Mouse (Mus musculus) hindbrain, embryonic 14.5 days (tissue): ENCODE measurements at regions not wholly inside any gene's neighbourhood (a gene's known extent, or its start where the extent isn't known, plus 50 kb on each side); places are given as distances from the start of the nearest gene placed in this dataset.

Experiments used
- ATAC-seq: fragments of 200-750 bp; cut with Nextera tagmentation; 2 replicates; pipeline ENCODE4 v1.8.0; 2017; ENCODE audit warnings: moderate number of reproducible peaks, mild to moderate bottlenecking, moderate TSS enrichment, moderate library complexity; ENCODE audit not compliant: low FRiP score
- DNase-seq: peaks from one replicate; pipeline ENCODE4 v3.0.0-alpha.2; 2015; ENCODE audit warnings: low spot score
- H3K27ac ChIP-seq: fragments of 300-500 bp; sonication (generic); 2 replicates; pipeline ENCODE4 v1.5.1; 2014; ENCODE audit warnings: mild to moderate bottlenecking, moderate library complexity
- H3K27me3 ChIP-seq: fragments of 300-500 bp; sonication (generic); 2 replicates; pipeline ENCODE4 v1.6.1; 2014; ENCODE audit warnings: mild to moderate bottlenecking, low read length, mixed read lengths; ENCODE audit not compliant: control insufficient read depth, insufficient read depth
- H3K36me3 ChIP-seq: fragments of 300-500 bp; sonication (generic); replicated peaks from 2 replicates; pipeline ENCODE4 v1.6.1; 2014; ENCODE audit not compliant: control insufficient read depth, insufficient read depth
- H3K4me1 ChIP-seq: fragments of 300-500 bp; sonication (generic); replicated peaks from 2 replicates; pipeline ENCODE4 v1.6.1; 2014; ENCODE audit warnings: antibody characterized with exemption, low read length, mixed read lengths; ENCODE audit not compliant: control insufficient read depth, insufficient read depth
- H3K4me2 ChIP-seq: fragments of 300-500 bp; sonication (generic); replicated peaks from 2 replicates; pipeline ENCODE4 v1.6.1; 2014; ENCODE audit warnings: mild to moderate bottlenecking, moderate library complexity
- H3K4me3 ChIP-seq: fragments of 300-500 bp; sonication (generic); replicated peaks from 2 replicates; pipeline ENCODE4 v1.5.1; 2014; ENCODE audit warnings: mild to moderate bottlenecking, low read length
- H3K9ac ChIP-seq: fragments of 300-500 bp; sonication (generic); 2 replicates; pipeline ENCODE4 v1.6.1; 2014
- H3K9me3 ChIP-seq: fragments of 300-500 bp; sonication (generic); 2 replicates; pipeline ENCODE4 v1.6.1; 2016; ENCODE audit warnings: low read length; ENCODE audit not compliant: control insufficient read depth
- WGBS: fragments of 180-500 bp; shearing (Covaris S2); extraction: QIAGEN DNeasy Blood & Tissue Kit; methylation state at CpG from one replicate; pipeline ENCODE4 v1.1.7; 2014; 5-methylcytosine and 5-hydroxymethylcytosine counted together

DNA sequence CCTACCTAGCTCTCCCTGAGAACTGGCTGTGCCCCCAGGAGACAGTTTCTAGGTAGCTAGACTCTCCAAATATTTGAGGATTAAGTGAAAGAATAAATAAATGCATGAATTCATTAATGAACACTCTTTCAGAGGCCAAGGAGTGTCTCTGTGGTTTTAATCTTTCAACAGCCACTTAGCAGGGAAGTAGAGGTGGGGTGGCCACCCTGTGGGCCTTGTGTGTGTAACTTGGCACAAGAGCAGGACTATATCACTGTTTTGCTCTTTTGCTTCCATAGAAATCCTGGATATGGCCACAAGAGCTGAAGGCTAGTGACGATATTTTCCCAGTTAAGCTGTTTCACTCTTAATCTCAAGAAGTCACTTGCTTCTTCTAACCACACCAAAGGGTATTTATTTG lies 123.1 kb downstream of the Areg start:
- no peaks in the 10 kb centered on the region for H3K9me3 ChIP-seq
- H3K4me3 ChIP-seq: no peak overlapping the region
- H3K4me2 ChIP-seq: no peak overlapping the region
- DNase-seq (no peak), ATAC-seq (no peak)
- no peaks in the 10 kb centered on the region for H3K36me3 ChIP-seq
- H3K27ac ChIP-seq: no peak overlapping the region
- WGBS: 82% methylated on average over 1 of the region's 1 CpGs
- H3K27me3 ChIP-seq: no peaks in the 10 kb centered on the region
- no peaks in the 10 kb centered on the region for H3K4me1 ChIP-seq
- no peak overlapping the region for H3K9ac ChIP-seq

- no peak for DNase-seq
- no peak overlapping the region for H3K4me2 ChIP-seq
- no peaks in the 10 kb centered on the region for H3K36me3 ChIP-seq
- H3K9ac ChIP-seq: no peak overlapping the region
- 86% methylated on average over 1 of the region's 1 CpGs for WGBS
- H3K27me3 ChIP-seq: no peaks in the 10 kb centered on the region
- H3K4me1 ChIP-seq: no peaks in the 10 kb centered on the region
- H3K9me3 ChIP-seq: no peaks in the 10 kb centered on the region
- no peak overlapping the region for H3K27ac ChIP-seq
- H3K4me3 ChIP-seq: no peak overlapping the region
- ATAC-seq: no peak
Measured at GRCm38 (mm10) chr5:91270747-91271146, 131.3 kb downstream of the Areg start.

GRCm38 (mm10) chr5:91271416-91271815 lies 131.4 kb downstream of the Btc start:
- Histone ChIP-seq H3K4me1 (no peaks in the 10 kb centered on the region), H3K4me3 (no peak overlapping the region), H3K4me2 (no peak overlapping the region), H3K36me3 (no peaks in the 10 kb centered on the region), H3K9ac (no peak overlapping the region), H3K9me3 (no peaks in the 10 kb centered on the region), H3K27ac (no peak overlapping the region), H3K27me3 (no peaks in the 10 kb centered on the region)
- no peak for ATAC-seq
- DNase-seq: no peak

DNA sequence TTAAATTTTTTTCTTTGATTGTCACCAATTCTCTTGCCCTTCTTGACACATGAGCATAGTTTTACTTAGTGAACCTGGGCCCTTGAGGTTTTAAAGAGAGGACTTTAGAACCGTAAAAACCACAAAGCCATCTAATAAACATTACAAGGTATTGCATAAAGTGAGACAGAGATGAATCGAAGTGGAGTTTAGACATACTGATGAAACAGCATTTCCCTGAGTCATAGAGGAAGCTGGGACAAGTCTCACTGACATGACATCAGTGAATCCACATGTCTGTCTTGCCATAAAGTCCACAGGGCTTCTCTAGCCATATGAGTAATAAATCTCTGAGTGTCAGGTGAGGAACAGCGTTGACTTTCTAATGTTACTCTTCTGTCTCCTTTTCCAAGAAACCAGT lies 128.4 kb downstream of the Btc start:
- WGBS: 90% methylated on average over 3 of the region's 3 CpGs
- H3K4me1 ChIP-seq: no peaks in the 10 kb centered on the region
- no peak overlapping the region for H3K4me2 ChIP-seq
- ATAC-seq (no peak), DNase-seq (no peak)
- H3K27me3 ChIP-seq: no peaks in the 10 kb centered on the region
- no peaks in the 10 kb centered on the region for H3K36me3 ChIP-seq
- H3K4me3 ChIP-seq: no peak overlapping the region
- no peaks in the 10 kb centered on the region for H3K9me3 ChIP-seq
- H3K9ac ChIP-seq: no peak overlapping the region
- no peak overlapping the region for H3K27ac ChIP-seq

GRCm38 (mm10) chr5:91278466-91278865 lies 124.3 kb downstream of the Btc start:
- no peak for ATAC-seq
- 86% methylated on average over 3 of the region's 3 CpGs for WGBS
- H3K4me1 ChIP-seq: no peaks in the 10 kb centered on the region

DNA sequence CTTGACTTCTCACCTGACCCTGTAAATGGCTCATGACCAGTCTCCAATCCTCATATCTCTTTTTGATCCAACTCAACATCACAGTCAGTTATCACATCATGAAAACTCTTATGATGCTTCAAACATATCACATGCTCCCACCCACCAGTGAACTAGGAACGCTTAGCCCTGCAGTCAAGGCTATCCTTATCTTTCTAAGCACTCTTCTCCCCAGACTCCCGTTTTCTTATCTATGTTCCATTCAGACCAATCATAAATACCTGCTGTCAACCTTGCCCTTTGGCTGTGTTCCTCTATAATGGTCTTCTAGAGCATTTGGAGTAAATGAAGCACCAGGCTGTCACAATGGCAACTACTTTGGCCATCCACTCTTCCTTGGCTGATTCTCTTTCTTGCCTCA lies 123.3 kb downstream of the Btc start:
- Histone ChIP-seq H3K9ac (no peak overlapping the region), H3K4me2 (no peak overlapping the region), H3K27ac (no peak overlapping the region), H3K9me3 (no peaks in the 10 kb centered on the region), H3K27me3 (no peaks in the 10 kb centered on the region), H3K36me3 (no peaks in the 10 kb centered on the region), H3K4me1 (no peaks in the 10 kb centered on the region), H3K4me3 (no peak overlapping the region)
- no peak for DNase-seq
- no peak for ATAC-seq
- WGBS: 88% methylated on average over 2 of the region's 2 CpGs

More at GRCm38 (mm10) chr5:91278466-91278865, 124.3 kb downstream of the Btc start:
- no peak for DNase-seq
- H3K4me3 ChIP-seq: no peak overlapping the region
- H3K9ac ChIP-seq: no peak overlapping the region
- no peaks in the 10 kb centered on the region for H3K36me3 ChIP-seq
- H3K27ac ChIP-seq: no peak overlapping the region
- H3K27me3 ChIP-seq: no peaks in the 10 kb centered on the region
- H3K4me2 ChIP-seq: no peak overlapping the region
- H3K9me3 ChIP-seq: no peaks in the 10 kb centered on the region

- Histone ChIP-seq H3K9ac (no peak overlapping the region), H3K9me3 (no peaks in the 10 kb centered on the region), H3K27ac (no peak overlapping the region), H3K4me3 (no peak overlapping the region), H3K36me3 (no peaks in the 10 kb centered on the region), H3K4me1 (no peaks in the 10 kb centered on the region), H3K4me2 (no peak overlapping the region), H3K27me3 (no peaks in the 10 kb centered on the region)
- ATAC-seq (no peak), DNase-seq (no peak)
- WGBS: 84% methylated on average over 7 of the region's 7 CpGs
Measured at GRCm38 (mm10) chr5:91282969-91283368, 119.8 kb downstream of the Btc start.

- ATAC-seq: no peak
- no peak overlapping the region for H3K9ac ChIP-seq
- no peaks in the 10 kb centered on the region for H3K4me1 ChIP-seq
- H3K27me3 ChIP-seq: no peaks in the 10 kb centered on the region
- 0 out of 2 replicates have a peak, but pooled peaks cover 4% of the 10 kb centered on the region for H3K9me3 ChIP-seq
- no peak overlapping the region for H3K27ac ChIP-seq
- 81% methylated on average over 4 of the region's 4 CpGs for WGBS
- DNase-seq: no peak
- H3K4me2 ChIP-seq: no peak overlapping the region
- no peak overlapping the region for H3K4me3 ChIP-seq
- no peaks in the 10 kb centered on the region for H3K36me3 ChIP-seq
Measured at GRCm38 (mm10) chr5:91293073-91293472, 109.7 kb downstream of the Btc start.

GRCm38 (mm10) chr5:91294957-91295356 lies 107.8 kb downstream of the Btc start:
- ATAC-seq (no peak), DNase-seq (no peak)
- Histone ChIP-seq H3K27ac (no peak overlapping the region), H3K9me3 (0 out of 2 replicates have a peak, but pooled peaks cover 4% of the 10 kb centered on the region), H3K4me2 (no peak overlapping the region), H3K4me1 (no peaks in the 10 kb centered on the region), H3K36me3 (no peaks in the 10 kb centered on the region), H3K4me3 (no peak overlapping the region), H3K27me3 (no peaks in the 10 kb centered on the region), H3K9ac (no peak overlapping the region)
- 90% methylated on average over 3 of the region's 3 CpGs for WGBS

DNA sequence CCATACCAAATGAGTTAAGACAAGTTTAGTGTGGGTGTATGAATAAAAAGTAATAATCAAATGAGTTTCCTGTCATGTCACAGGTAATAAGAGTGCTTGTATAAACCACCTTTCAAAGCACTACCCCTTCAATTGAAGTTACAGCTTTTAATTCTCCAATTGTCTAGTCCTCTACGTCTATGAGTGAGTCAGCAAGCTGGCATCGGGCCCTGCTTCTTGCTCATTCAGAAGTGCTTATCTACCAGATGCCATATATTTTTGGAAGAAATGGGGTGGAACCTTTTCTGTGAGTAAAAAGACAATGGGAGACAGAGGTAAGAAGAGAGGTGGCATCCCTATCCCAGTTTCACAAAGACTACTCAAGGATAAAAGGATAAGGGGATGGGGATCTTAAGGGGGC lies 105.7 kb downstream of the Btc start:
- H3K4me2 ChIP-seq: no peak overlapping the region
- no peaks in the 10 kb centered on the region for H3K27me3 ChIP-seq
- 0 out of 2 replicates have a peak, but pooled peaks cover 4% of the 10 kb centered on the region for H3K9me3 ChIP-seq
- WGBS: 85% methylated on average over 2 of the region's 2 CpGs
- ATAC-seq: no peak
- H3K4me3 ChIP-seq: no peak overlapping the region
- DNase-seq: no peak
- no peak overlapping the region for H3K9ac ChIP-seq
- no peaks in the 10 kb centered on the region for H3K4me1 ChIP-seq
- no peaks in the 10 kb centered on the region for H3K36me3 ChIP-seq
- H3K27ac ChIP-seq: no peak overlapping the region
